Mouse (Mus musculus) cerebral cortex, adult 2 months (tissue): ENCODE data around the gene Fbxw21.

Source experiments
- WGBS: fragments of 180-500 bp; shearing (Covaris S2); methylation state at CpG from one replicate; pipeline ENCODE4 v1.1.7; 2018; 5-methylcytosine and 5-hydroxymethylcytosine counted together

Gene Fbxw21

DNA sequence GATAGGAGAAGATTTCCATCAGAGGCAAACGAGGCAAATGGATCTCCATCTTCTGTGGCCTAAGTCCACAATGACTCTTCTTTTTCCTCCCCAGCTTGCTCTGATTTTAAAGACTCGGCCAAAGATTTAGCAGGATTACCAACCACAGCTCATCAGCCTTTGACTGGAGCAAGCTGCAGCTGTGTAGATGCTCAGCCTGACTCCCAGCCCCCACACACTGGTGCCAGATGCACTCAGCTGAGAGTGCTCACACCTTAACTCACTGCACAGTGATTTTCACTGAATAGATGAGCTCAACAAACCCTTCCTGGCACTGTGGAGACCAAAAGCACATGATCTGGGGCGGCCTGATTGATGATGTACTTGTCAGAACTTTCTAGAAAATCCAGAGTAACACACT, at the start of gene Fbxw21:
Gene Fbxw21 (minus strand): TSS at position 101 of the 400 bp plus-strand sequence.
- WGBS: 70% methylated on average over 3 of the region's 3 CpGs

DNA sequence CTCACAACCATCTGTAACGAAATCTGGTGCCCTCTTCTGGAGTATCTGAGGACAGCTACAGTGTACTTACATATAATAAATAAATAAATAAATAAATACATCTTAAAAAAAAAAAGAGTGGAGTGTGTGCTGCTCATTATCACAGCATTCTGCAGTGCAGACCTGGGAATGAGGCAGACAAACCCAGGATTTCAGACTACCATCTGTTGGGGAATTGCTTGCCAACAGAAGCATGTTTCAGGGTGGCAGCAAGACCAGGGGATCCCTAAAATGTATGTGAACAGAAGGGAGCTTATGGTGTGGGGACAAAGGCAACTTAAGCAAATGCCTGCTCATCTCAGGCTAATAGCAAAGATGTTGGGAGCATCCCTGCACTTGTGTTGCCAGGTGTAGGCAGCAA, 39.5 kb upstream of the Fbxw21 start:
- WGBS: 40% methylated on average over 1 of the region's 1 CpGs

- 91% methylated on average over 1 of the region's 1 CpGs for WGBS
Observed at GRCm38 (mm10) chr9:109200349-109200748, 38.5 kb upstream of the Fbxw21 start.

GRCm38 (mm10) chr9:109199353-109199752, 37.5 kb upstream of the Fbxw21 start:
- WGBS: 46% methylated on average over 1 of the region's 1 CpGs

GRCm38 (mm10) chr9:109195875-109196274, 34.0 kb upstream of the Fbxw21 start, which contains the start of gene Fbxw13:
Fbxw13 (minus strand) TSS chr9:109195975.
- WGBS: 85% methylated on average over 3 of the region's 3 CpGs

- 80% methylated on average over 1 of the region's 1 CpGs for WGBS
Observed at GRCm38 (mm10) chr9:109177208-109177607, 15.4 kb upstream of the Fbxw21 start.

DNA sequence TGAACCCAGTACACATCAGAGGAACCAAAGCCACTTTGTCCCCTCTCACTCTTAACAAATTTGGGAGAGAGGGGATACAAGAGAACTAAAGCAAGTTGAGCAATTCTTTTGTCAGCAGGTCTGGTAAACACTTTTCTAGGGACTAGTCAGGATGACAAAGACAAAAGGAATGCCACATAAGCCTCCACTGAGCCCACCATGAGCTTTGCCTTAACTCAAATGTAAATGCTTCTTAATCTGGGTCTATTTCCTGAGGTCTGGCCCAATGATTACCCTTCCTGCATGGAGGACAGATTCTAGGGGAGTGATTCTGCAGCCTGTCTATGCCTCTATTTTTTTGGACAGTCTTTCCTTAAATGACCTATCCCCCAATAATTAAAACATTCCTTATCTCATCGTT, 14.5 kb upstream of the Fbxw21 start:
- whole genome bisulfite sequencing: 78% methylated on average over 1 of the region's 1 CpGs

DNA sequence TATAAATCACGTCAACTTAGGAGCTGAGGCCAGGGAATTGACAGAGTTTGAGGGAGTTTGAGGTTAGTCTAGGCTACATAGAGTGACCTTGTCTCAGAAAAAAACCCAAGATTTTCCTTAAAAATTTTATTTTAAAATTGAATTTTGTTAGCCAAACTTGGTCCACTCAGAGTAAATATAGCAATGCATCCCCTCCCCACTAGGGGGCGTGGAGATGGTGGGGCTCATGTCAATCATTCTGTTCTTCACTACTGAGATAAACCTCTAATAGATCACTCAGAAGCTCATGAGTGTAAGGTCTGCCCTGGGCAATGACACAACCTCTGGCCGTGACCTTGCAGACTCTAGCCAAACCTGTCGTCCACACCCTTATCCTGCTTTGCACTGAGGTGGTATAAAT, 21.4 kb downstream of the Fbxw21 start:
- 68% methylated on average over 4 of the region's 4 CpGs for WGBS

DNA sequence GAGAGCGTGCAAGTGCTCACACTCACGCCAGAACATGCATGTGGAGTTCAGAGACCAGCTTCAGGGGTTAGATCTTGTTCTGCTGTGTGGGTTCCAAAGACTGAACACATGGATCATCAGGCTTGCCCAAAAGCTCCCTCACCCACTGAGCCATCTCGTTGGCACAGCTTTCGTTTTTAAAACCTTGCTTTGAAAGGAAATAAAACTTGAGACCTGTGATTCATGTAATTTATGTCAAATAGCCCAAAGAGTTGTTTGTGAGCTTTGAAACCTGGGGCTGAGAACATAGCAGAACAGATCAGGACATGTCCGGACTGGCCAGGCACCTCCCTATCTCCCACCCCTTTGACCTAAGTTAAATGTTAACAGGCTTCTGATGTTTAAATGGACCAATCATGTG, 31.8 kb downstream of the Fbxw21 start:
- WGBS: 87% methylated on average over 5 of the region's 5 CpGs

- WGBS: 46% methylated on average over 3 of the region's 3 CpGs
Observed at GRCm38 (mm10) chr9:109128211-109128610, 33.6 kb downstream of the Fbxw21 start.

- WGBS: 74% methylated on average over 4 of the region's 4 CpGs
Observed at GRCm38 (mm10) chr9:109127076-109127475, 34.8 kb downstream of the Fbxw21 start.

DNA sequence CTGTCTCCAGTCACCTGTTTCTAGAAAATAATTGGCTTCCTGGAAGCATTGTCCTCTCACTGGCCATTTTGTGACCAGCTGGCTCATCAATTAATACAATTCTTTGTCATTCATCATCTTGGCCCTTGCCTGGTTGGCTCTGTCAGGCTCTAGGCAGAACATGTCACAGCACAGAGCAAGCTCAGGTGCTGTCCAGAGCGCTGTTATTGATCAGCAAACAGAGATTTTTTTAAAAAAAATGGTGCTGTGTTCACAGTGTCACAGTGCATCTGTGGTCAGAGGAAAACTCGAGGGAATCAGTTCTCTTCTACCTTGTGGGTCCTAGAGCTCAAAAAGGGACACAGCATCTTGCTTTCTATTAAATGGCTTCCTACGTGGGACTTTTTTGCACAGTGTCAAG, 36.4 kb downstream of the Fbxw21 start:
- whole genome bisulfite sequencing: 74% methylated on average over 3 of the region's 3 CpGs

- 84% methylated on average over 2 of the region's 2 CpGs for WGBS
Observed at GRCm38 (mm10) chr9:109125043-109125442, 36.8 kb downstream of the Fbxw21 start.

GRCm38 (mm10) chr9:109124164-109124563, 37.7 kb downstream of the Fbxw21 start:
- 89% methylated on average over 3 of the region's 3 CpGs for WGBS

- WGBS: 37% methylated on average over 6 of the region's 6 CpGs
Observed at GRCm38 (mm10) chr9:109123266-109123665, 38.6 kb downstream of the Fbxw21 start.

- WGBS: 39% methylated on average over 2 of the region's 2 CpGs
Observed at GRCm38 (mm10) chr9:109122553-109123085, 39.2 kb downstream of the Fbxw21 start.

DNA sequence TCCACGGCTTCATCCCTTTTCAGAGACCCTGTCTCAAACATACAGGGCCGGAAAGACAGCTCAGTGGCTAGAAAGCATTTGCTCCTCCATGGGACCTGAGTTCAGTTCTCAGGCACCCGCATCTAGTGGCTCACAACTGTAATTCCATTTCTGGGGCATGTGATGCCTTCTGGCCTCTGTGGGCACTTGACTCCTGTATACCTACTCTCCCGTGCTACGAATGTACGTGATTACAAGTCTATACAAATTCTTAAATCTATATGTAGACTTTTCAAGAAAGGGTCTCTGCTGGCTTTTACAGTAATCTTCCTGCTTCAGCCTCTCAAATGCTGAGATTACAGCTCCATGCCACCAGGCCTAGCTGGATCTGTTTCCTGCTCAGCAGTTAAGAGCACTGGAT, 40.9 kb downstream of the Fbxw21 start:
- 85% methylated on average over 6 of the region's 6 CpGs for WGBS

GRCm38 (mm10) chr9:109119571-109119970, 42.3 kb downstream of the Fbxw21 start:
- 70% methylated on average over 9 of the region's 9 CpGs for WGBS

GRCm38 (mm10) chr9:109118106-109118505, 43.7 kb downstream of the Fbxw21 start:
- WGBS: 87% methylated on average over 4 of the region's 4 CpGs

DNA sequence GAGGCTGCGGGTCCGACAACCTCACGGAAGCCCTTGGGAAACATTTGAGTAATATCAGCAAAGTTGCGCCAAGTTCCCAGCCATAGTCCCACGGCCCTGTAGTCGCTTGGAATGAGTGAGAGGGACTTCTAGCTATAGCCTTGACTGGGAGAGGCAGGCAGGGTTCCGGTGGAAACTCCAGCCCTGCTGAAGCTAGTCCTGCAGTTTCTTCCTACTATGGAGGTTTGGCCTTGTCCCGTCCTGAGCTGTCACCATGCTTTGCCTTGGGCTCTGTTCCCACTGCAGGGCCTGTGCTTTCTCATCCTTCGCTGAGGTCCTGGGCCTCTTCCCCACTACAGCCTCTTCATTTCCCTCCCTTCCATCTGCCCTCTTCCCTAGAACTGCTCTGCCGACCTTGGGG, 45.6 kb downstream of the Fbxw21 start:
- WGBS: 93% methylated on average over 10 of the region's 10 CpGs

GRCm38 (mm10) chr9:109114871-109115270, 47.0 kb downstream of the Fbxw21 start:
- 90% methylated on average over 7 of the region's 7 CpGs for WGBS

DNA sequence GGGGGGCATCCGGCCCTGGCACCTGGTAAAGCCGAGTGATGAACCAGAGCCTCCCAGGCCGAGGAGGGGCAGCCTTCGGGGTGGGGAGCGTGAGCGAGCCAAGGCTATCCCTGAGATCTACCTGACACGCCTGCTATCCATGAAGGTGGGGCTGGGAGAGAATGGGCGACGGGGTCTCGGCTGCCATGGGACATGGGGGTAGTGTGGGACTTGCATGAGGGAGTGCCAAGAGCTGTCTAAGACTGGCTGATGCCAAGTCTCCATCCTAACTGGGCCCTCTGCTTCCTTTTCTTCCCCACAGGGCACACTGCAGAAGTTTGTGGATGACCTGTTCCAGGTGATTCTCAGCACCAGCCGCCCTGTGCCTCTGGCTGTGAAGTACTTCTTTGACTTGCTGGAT, 47.6 kb downstream of the Fbxw21 start:
- 94% methylated on average over 11 of the region's 11 CpGs for WGBS

DNA sequence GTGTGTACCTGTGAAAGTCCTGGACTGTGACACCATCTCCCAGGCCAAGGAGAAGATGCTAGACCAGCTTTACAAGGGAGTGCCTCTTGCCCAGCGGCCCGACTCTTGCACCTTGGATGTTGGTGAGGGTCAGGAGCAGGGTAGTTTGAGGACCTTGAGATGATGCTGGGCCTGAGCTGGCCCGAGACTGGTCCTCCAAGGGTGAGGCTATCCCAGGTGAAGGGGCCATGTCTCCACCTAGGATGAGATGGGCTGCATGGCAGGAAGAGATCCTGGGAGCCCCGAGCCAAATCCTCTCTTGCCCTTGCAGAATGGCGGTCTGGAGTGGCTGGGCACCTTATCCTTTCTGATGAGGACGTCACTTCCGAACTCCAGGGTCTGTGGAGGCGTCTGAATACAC, 48.5 kb downstream of the Fbxw21 start:
- 96% methylated on average over 8 of the region's 8 CpGs for WGBS

DNA sequence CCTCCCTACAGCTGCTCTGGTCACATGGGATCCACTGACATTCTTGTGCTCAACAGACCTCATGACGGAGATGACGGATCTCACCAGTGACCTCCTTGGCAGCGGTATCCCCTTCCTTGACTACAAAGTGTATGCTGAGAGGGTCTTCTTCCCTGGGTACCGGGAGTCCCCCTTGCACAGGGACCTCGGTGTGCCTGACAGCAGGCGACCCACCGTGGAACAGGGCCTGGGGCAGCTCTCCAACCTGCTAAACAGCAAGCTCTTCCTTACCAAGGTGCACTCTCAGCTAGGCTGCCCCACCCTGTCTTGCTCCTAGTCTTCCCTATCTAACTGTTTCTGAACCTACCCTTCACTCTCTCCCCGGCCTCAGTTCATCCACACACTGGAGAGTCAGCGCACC, 50.2 kb downstream of the Fbxw21 start:
- WGBS: 92% methylated on average over 9 of the region's 9 CpGs
